Mouse (Mus musculus): ENCODE results near the gene Slc8b1.

- TF ChIP-seq HCFC1 (IDR thresholded peaks at IDR 0.05; ENCODE audit: low read depth, low read length) (no peak), POLR2A (IDR thresholded peaks at IDR 0.05; ENCODE audit: low read depth, low read length) (no peak), CHD2 (IDR thresholded peaks at IDR 0.05; ENCODE audit: low read length) (no peak), JUND (conservative IDR thresholded peaks at IDR 0.05; ENCODE audit: low read depth, low read length) (no peak), BHLHE40 (IDR thresholded peaks at IDR 0.05; ENCODE audit: low read depth, low read length) (no peak), CHD1 (IDR thresholded peaks at IDR 0.05; ENCODE audit: low read depth, low read length) (no peak), CTCF (conservative IDR thresholded peaks at IDR 0.05 in 1 of 2, IDR thresholded peaks at IDR 0.05 in 1 of 2; ENCODE audit: low read depth in 2 of 2, low read length in 2 of 2) (no peak), ELF1 (IDR thresholded peaks at IDR 0.05; ENCODE audit: low read depth, low read length) (no peak), ZC3H11A (IDR thresholded peaks at IDR 0.05; ENCODE audit: low read depth, low read length) (no peak)
Observed at GRCm38 (mm10) chr5:120565171-120565905, 54.4 kb downstream of the Slc8b1 start.
